Mouse (Mus musculus): Measurements from ENCODE around the gene Tnfsf18.

The Tnfsf18 gene

GRCm38 (mm10) chr1:161494343-161494742 lies at the start of gene Tnfsf18:
Gene Tnfsf18 (plus strand): TSS chr1:161494655.
- DNase-seq (ENCODE audit: inconsistent age in 2 of 2, low spot score in 1 of 2): peak; percentile 77 to 90

- DNase-seq (ENCODE audit: inconsistent age in 2 of 2, low spot score in 1 of 2): no peak
Measured at GRCm38 (mm10) chr1:161444858-161445257, 49.6 kb upstream of the Tnfsf18 start.

- DNase-seq (ENCODE audit: inconsistent age in 2 of 2, low spot score in 1 of 2): no peak
Measured at GRCm38 (mm10) chr1:161451683-161452245, 42.7 kb upstream of the Tnfsf18 start.

GRCm38 (mm10) chr1:161452250-161452649 lies 42.2 kb upstream of the Tnfsf18 start:
- no peak for DNase-seq (ENCODE audit: inconsistent age in 2 of 2, low spot score in 1 of 2)

- peak in 1 of 2 experiments; percentile 39 for DNase-seq (ENCODE audit: inconsistent age in 2 of 2, low spot score in 1 of 2)
Measured at GRCm38 (mm10) chr1:161463388-161464085, 30.9 kb upstream of the Tnfsf18 start.

GRCm38 (mm10) chr1:161477221-161477620 lies 17.2 kb upstream of the Tnfsf18 start:
- DNase-seq (ENCODE audit: inconsistent age in 2 of 2, low spot score in 1 of 2): peak in 1 of 2 experiments; percentile 86

GRCm38 (mm10) chr1:161479854-161480253 lies 14.6 kb upstream of the Tnfsf18 start:
- no peak for DNase-seq (ENCODE audit: inconsistent age in 2 of 2, low spot score in 1 of 2)

- no peak for DNase-seq (ENCODE audit: inconsistent age in 2 of 2, low spot score in 1 of 2)
Measured at GRCm38 (mm10) chr1:161482211-161482610, 12.2 kb upstream of the Tnfsf18 start.

- DNase-seq (ENCODE audit: inconsistent age in 2 of 2, low spot score in 1 of 2): peak; percentile 41 to 65
Measured at GRCm38 (mm10) chr1:161487069-161487468, 7.4 kb upstream of the Tnfsf18 start.

- no peak for DNase-seq (ENCODE audit: inconsistent age in 2 of 2, low spot score in 1 of 2)
Measured at GRCm38 (mm10) chr1:161491766-161492165, 2.7 kb upstream of the Tnfsf18 start.

- DNase-seq (ENCODE audit: inconsistent age in 2 of 2, low spot score in 1 of 2): peak in 1 of 2 experiments; percentile 71
Measured at GRCm38 (mm10) chr1:161496866-161497645, 2.6 kb downstream of the Tnfsf18 start.

- DNase-seq (ENCODE audit: inconsistent age in 2 of 2, low spot score in 1 of 2): no peak
Measured at GRCm38 (mm10) chr1:161500114-161500810, 5.8 kb downstream of the Tnfsf18 start.

GRCm38 (mm10) chr1:161500811-161501146 lies 6.3 kb downstream of the Tnfsf18 start:
- DNase-seq (ENCODE audit: inconsistent age in 2 of 2, low spot score in 1 of 2): no peak

- DNase-seq (ENCODE audit: inconsistent age in 2 of 2, low spot score in 1 of 2): no peak
Measured at GRCm38 (mm10) chr1:161506317-161506716, 11.9 kb downstream of the Tnfsf18 start.

GRCm38 (mm10) chr1:161507623-161508047 lies 13.2 kb downstream of the Tnfsf18 start:
- peak; percentile 78 to 95 for DNase-seq (ENCODE audit: inconsistent age in 2 of 2, low spot score in 1 of 2)

GRCm38 (mm10) chr1:161517355-161517754 lies 22.9 kb downstream of the Tnfsf18 start:
- no peak for DNase-seq (ENCODE audit: inconsistent age in 2 of 2, low spot score in 1 of 2)

- DNase-seq (ENCODE audit: inconsistent age in 2 of 2, low spot score in 1 of 2): no peak
Measured at GRCm38 (mm10) chr1:161520223-161520622, 25.8 kb downstream of the Tnfsf18 start.

GRCm38 (mm10) chr1:161528173-161528572 lies 33.7 kb downstream of the Tnfsf18 start:
- no peak for DNase-seq (ENCODE audit: inconsistent age in 2 of 2, low spot score in 1 of 2)

- no peak for DNase-seq (ENCODE audit: inconsistent age in 2 of 2, low spot score in 1 of 2)
Measured at GRCm38 (mm10) chr1:161550596-161551095, 56.2 kb downstream of the Tnfsf18 start.

GRCm38 (mm10) chr1:161552098-161552497 lies 57.6 kb downstream of the Tnfsf18 start:
- DNase-seq (ENCODE audit: inconsistent age in 2 of 2, low spot score in 1 of 2): no peak
